Mouse (Mus musculus) kidney, postnatal 0 days (tissue): ENCODE measurements at regions not wholly inside any gene's neighbourhood (a gene's known extent, or its start where the extent isn't known, plus 50 kb on each side); places are given as distances from the start of the nearest gene placed in this dataset.
A peak's percentile ranks its signal among the peaks of the same experiment; 100 is the strongest.

Experiments used
- ATAC-seq: fragments of 200-750 bp; cut with Nextera tagmentation; replicated peaks from 2 replicates; pipeline ENCODE4 v1.8.0; 2017; ENCODE audit warnings: low read depth, moderate number of reproducible peaks, moderate TSS enrichment, moderate library complexity; ENCODE audit not compliant: low FRiP score
- DNase-seq: peaks from one replicate; pipeline ENCODE4 v3.0.0-alpha.2; 2016; ENCODE audit warnings: low spot score
- H3K27ac ChIP-seq: fragments of 300-500 bp; sonication (generic); 2 replicates; pipeline ENCODE4 v1.5.1; 2014; ENCODE audit warnings: mild to moderate bottlenecking
- H3K27me3 ChIP-seq: fragments of 300-500 bp; sonication (generic); 2 replicates; pipeline ENCODE4 v1.6.1; 2014; ENCODE audit warnings: low read length, mixed read lengths; ENCODE audit not compliant: insufficient read depth
- H3K36me3 ChIP-seq: fragments of 300-500 bp; sonication (generic); 2 replicates; pipeline ENCODE4 v1.6.1; 2014; ENCODE audit warnings: low read length, mixed read lengths; ENCODE audit not compliant: insufficient read depth
- H3K4me1 ChIP-seq: fragments of 300-500 bp; sonication (generic); replicated peaks from 2 replicates; pipeline ENCODE4 v1.6.1; 2014; ENCODE audit warnings: antibody characterized with exemption, low read length, mixed read lengths; ENCODE audit not compliant: insufficient read depth
- H3K4me2 ChIP-seq: fragments of 300-500 bp; sonication (generic); 2 replicates; pipeline ENCODE4 v1.6.1; 2014; ENCODE audit warnings: mild to moderate bottlenecking, low read length, moderate library complexity, mixed read lengths
- H3K4me3 ChIP-seq: fragments of 300-500 bp; sonication (generic); replicated peaks from 2 replicates; pipeline ENCODE4 v1.5.1; 2014; ENCODE audit warnings: low read depth, low read length
- H3K9ac ChIP-seq: fragments of 300-500 bp; sonication (generic); 2 replicates; pipeline ENCODE4 v1.6.1; 2014; ENCODE audit warnings: low read depth, low read length
- H3K9me3 ChIP-seq: fragments of 300-500 bp; sonication (generic); replicated peaks from 2 replicates; pipeline ENCODE4 v1.6.1; 2016; ENCODE audit warnings: low read length, inconsistent platforms, mixed read lengths
- CTCF ChIP-seq: IDR thresholded peaks from 2 replicates; pipeline ENCODE4 v1.5.1; 2016; ENCODE audit warnings: antibody characterized with exemption, low read depth, mild to moderate bottlenecking, moderate library complexity
- WGBS: fragments of 180-500 bp; shearing (Covaris S2); extraction: QIAGEN DNeasy Blood & Tissue Kit; methylation state at CpG from one replicate; pipeline ENCODE4 v1.1.7; 2014; 5-methylcytosine and 5-hydroxymethylcytosine counted together

DNA sequence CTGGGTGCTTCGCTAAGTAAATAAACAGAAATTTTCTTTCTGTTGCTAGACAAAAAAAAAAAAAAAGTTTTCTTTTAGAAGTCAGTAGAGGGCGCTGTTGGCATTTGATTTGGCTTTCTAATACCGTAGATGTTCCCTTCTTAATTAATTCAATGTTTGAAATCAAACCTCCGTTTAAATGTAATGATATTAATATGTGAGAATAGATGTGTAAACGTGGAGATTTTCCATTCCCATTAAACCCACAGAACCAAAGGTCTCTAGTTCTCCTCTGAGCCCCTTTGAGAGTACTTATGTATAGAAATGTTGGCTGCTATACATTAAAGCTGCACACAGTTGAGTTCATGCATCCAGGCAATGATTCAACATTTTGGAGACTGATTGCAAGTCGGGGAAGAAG is 121.8 kb upstream of the Mpdz start:
- Histone ChIP-seq H3K27me3 (no peaks in the 10 kb centered on the region), H3K9ac (no peak overlapping the region), H3K27ac (no peak overlapping the region), H3K4me2 (0 out of 2 replicates have a peak overlapping the region, but pooled peaks have one; percentile 8), H3K36me3 (no peaks in the 10 kb centered on the region), H3K4me1 (0 out of 2 replicates have a peak, but pooled peaks cover 3% of the 10 kb centered on the region), H3K4me3 (no peak overlapping the region), H3K9me3 (no peaks in the 10 kb centered on the region)
- peak; percentile 66 for TF ChIP-seq CTCF
- DNase-seq = peak; percentile 79
- ATAC-seq = no peak
- 3% methylated on average over 6 of the region's 6 CpGs for WGBS

DNA sequence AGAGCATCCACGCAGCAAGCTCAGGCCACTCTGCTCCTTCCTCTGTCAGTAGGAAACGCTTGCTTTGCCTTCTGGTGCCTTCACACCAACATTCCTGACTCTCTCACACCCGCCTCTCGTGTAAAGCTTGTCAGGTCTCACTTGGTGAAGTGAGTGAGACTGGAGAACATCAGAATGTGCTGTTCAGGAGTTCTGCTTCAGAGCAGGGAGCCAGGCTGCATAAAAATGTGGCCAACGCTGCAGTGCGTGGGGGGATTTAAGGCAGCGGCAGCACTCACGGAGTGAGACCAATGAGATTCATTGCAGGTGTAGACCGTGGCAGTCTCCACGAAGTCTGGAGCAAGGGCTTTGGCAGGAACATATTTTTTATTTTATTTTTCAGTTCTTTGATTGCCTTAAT is 121.0 kb upstream of the Mpdz start:
- DNase-seq = peak; percentile 32
- Histone ChIP-seq H3K4me2 (peak overlapping the region; percentile 25; the same call in 1 of the 2 replicates), H3K27ac (no peak overlapping the region)

GRCm38 (mm10) chr4:81561453-81561852 is 118.8 kb upstream of the Mpdz start:
- WGBS = 45% methylated on average over 4 of the region's 4 CpGs
- Histone ChIP-seq H3K4me2 (no peak overlapping the region), H3K36me3 (no peaks in the 10 kb centered on the region), H3K27me3 (no peaks in the 10 kb centered on the region), H3K4me3 (no peak overlapping the region), H3K4me1 (0 out of 2 replicates have a peak, but pooled peaks cover 3% of the 10 kb centered on the region), H3K9ac (no peak overlapping the region), H3K9me3 (no peaks in the 10 kb centered on the region), H3K27ac (no peak overlapping the region)
- DNase-seq (peak; percentile 15), ATAC-seq (no peak)
- no peak for TF ChIP-seq CTCF

More for the DNA sequence above, 121.0 kb upstream of the Mpdz start:
- Histone ChIP-seq H3K4me1 (0 out of 2 replicates have a peak, but pooled peaks cover 3% of the 10 kb centered on the region), H3K4me3 (no peak overlapping the region), H3K9me3 (no peaks in the 10 kb centered on the region), H3K27me3 (no peaks in the 10 kb centered on the region), H3K9ac (no peak overlapping the region), H3K36me3 (no peaks in the 10 kb centered on the region)
- no peak for TF ChIP-seq CTCF
- WGBS = 15% methylated on average over 10 of the region's 10 CpGs
- no peak for ATAC-seq

DNA sequence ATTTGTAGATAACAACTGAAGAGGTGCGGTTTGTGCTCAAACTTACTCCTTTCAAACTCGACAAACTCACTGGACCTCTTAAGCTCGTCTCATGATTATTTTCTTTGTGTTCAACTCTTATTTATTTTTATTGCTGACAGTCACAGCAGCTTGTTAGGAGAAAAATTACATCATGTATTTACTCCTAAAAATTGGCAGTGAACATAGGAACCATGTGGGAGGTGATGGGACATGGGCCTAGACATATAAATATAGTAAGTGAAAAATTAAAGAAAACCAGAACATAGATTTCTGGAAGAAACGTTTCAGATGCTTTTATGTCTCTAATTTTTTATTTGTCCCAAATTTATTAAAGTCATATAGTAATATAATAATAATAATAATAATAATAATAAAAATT is 108.2 kb upstream of the Mpdz start:
- no peak for TF ChIP-seq CTCF
- WGBS = 69% methylated on average over 4 of the region's 4 CpGs

DNA sequence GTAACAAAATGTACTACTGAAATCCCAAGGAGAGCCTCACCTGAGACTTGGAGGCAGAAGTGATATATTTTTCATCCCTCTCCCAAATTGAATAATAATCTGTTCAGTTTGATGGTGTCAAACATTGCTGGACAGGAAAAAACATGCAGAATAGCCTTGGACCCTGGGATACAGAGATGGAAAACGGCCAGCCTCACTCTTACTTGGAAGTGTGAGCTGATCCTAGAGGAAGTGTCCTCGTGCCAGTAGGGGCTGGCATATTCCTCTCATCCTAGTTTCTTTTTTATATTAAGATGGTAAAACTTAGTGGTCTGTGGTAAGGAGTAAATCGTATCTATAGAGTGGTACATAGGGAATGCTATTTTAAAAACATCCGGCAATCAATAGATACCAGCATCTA is 107.6 kb upstream of the Mpdz start:
- no peaks in the 10 kb centered on the region for H3K27me3 ChIP-seq
- H3K4me3 ChIP-seq = no peak overlapping the region
- H3K36me3 ChIP-seq = no peaks in the 10 kb centered on the region
- H3K4me2 ChIP-seq = no peak overlapping the region
- H3K27ac ChIP-seq = no peak overlapping the region
- no peaks in the 10 kb centered on the region for H3K9me3 ChIP-seq
- WGBS = 73% methylated on average over 4 of the region's 4 CpGs
- DNase-seq = no peak
- no peak for ATAC-seq
- TF ChIP-seq CTCF = no peak
- H3K4me1 ChIP-seq = no peaks in the 10 kb centered on the region
- no peak overlapping the region for H3K9ac ChIP-seq

More for the DNA sequence above, 108.2 kb upstream of the Mpdz start:
- Histone ChIP-seq H3K36me3 (no peaks in the 10 kb centered on the region), H3K4me1 (no peaks in the 10 kb centered on the region), H3K27me3 (no peaks in the 10 kb centered on the region), H3K4me3 (no peak overlapping the region), H3K9ac (no peak overlapping the region), H3K9me3 (no peaks in the 10 kb centered on the region), H3K27ac (no peak overlapping the region), H3K4me2 (no peak overlapping the region)
- ATAC-seq = no peak
- DNase-seq = peak; percentile 22

DNA sequence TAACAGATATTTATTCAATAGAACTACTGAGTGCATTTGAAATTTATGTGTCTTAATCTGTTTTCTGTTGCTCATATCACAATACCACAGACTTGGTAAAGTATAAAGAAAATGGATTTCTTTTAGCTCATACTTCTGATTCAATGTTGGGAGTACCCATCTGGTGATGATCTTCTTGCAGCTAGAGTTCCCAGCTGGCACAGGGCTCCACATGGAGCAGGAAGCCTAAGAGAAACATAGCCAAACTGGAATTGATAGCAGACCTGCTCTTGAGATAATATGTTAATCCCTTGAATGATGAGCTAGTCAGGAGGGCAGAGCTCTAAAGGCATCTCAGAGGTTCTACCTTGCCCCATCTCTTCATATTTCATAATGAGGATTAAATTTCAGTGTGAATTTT is 97.9 kb upstream of the Mpdz start:
- no peak overlapping the region for H3K4me2 ChIP-seq
- H3K9me3 ChIP-seq = no peaks in the 10 kb centered on the region
- no peak overlapping the region for H3K9ac ChIP-seq
- ATAC-seq = no peak
- H3K27ac ChIP-seq = no peak overlapping the region
- no peak for DNase-seq
- H3K27me3 ChIP-seq = no peaks in the 10 kb centered on the region
- no peaks in the 10 kb centered on the region for H3K4me1 ChIP-seq
- H3K4me3 ChIP-seq = no peak overlapping the region
- TF ChIP-seq CTCF = no peak
- no peaks in the 10 kb centered on the region for H3K36me3 ChIP-seq

DNA sequence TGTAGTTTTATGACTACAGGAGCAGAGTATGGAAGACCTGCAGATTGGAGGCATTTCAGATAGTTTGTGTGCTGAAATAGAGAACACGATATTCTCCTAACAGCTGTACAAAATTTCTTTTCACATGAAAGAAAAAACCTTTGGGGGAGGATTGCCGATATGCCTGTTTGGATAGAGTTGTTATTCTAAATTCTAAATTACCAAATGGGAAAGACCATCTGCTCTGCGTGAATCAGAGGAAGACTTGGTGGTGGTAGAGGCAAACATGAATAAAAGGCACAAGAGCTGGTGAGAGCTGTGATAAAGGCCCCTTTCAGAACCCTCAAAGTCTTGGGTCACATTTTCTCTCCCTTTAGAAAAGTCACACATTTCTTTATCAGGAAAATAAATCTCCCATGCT is 96.9 kb upstream of the Mpdz start:
- no peak overlapping the region for H3K4me2 ChIP-seq
- H3K9me3 ChIP-seq = no peaks in the 10 kb centered on the region
- 28% methylated on average over 3 of the region's 3 CpGs for WGBS
- peak; percentile 19 for DNase-seq
- ATAC-seq = no peak
- no peaks in the 10 kb centered on the region for H3K27me3 ChIP-seq
- H3K9ac ChIP-seq = no peak overlapping the region
- no peak overlapping the region for H3K4me3 ChIP-seq
- no peak overlapping the region for H3K27ac ChIP-seq
- no peak for TF ChIP-seq CTCF
- H3K36me3 ChIP-seq = no peaks in the 10 kb centered on the region
- no peaks in the 10 kb centered on the region for H3K4me1 ChIP-seq
